Mouse (Mus musculus): ENCODE measurements around the gene P3h2.

- TF ChIP-seq CTCF (IDR thresholded peaks at IDR 0.05; ENCODE audit: low read depth) (no peak), EP300 (IDR thresholded peaks at IDR 0.05; ENCODE audit: low read depth) (no peak)
Measured at GRCm38 (mm10) chr16:26106041-26106617, 545 bp upstream of the P3h2 start.

All from heart, postnatal 0 days (tissue).